ENCODE assay signal across 18 mouse cellular contexts in genomic region chr15:99431967-99432366, GRCm38 (mm10). TPM values are rescaled to one million over a fixed set of nuclear protein-coding genes. Genes with fewer than 3 reads are reported as not detected.
A peak's percentile ranks its signal among the peaks of the same experiment; 100 is the strongest.
DNase-seq lines count a peak whose midpoint lies in the region; ATAC-seq lines count a peak whose summit lies in the region.
"Had no signal": no experiment of that assay in that cellular context is flagged by ENCODE, and none has a peak within 500 bp of the region (broad histone marks: within the 10 kb centered on the region; RNA-seq: fewer than 3 reads in every experiment).

No protein-coding gene starts in this region.

- H3K4me3 ChIP-seq in heart, embryonic 10.5 days = no peak overlapping the region
- H3K4me3 ChIP-seq in heart, embryonic 13.5 days = no peak overlapping the region
- H3K4me3 ChIP-seq: limb, embryonic 12.5 days; neural tube, embryonic 12.5 days had no signal

- 45% methylated on average over 8 of the region's 8 CpGs for WGBS in heart, embryonic 10.5 days
- 40% methylated on average over 8 of the region's 8 CpGs for WGBS in heart, embryonic 13.5 days

- H3K36me3 ChIP-seq in heart, embryonic 10.5 days = peaks cover 62% of the 10 kb centered on the region
- H3K36me3 ChIP-seq in heart, embryonic 13.5 days = peaks cover 58% of the 10 kb centered on the region

- H3K27ac ChIP-seq in heart, embryonic 10.5 days = peak overlapping the region; percentile 65
- H3K27ac ChIP-seq in heart, embryonic 13.5 days (replicated peaks) = peak overlapping the region; percentile 39
- H3K27ac ChIP-seq: limb, embryonic 12.5 days; neural tube, embryonic 12.5 days had no signal

- H3K4me1 ChIP-seq in heart, embryonic 10.5 days = peaks cover 88% of the 10 kb centered on the region
- H3K4me1 ChIP-seq in heart, embryonic 13.5 days = peaks cover 83% of the 10 kb centered on the region

- H3K9ac ChIP-seq in heart, embryonic 13.5 days = peak overlapping the region; percentile 56; the same call in 1 of the 2 replicates
- H3K9ac ChIP-seq: limb, embryonic 12.5 days; neural tube, embryonic 12.5 days had no signal

- H3K27me3 ChIP-seq in heart, embryonic 10.5 days (ENCODE audit: insufficient read depth, poor library complexity, severe bottlenecking) = no peaks in the 10 kb centered on the region
- H3K27me3 ChIP-seq in heart, embryonic 13.5 days (replicated peaks) = no peaks in the 10 kb centered on the region
- H3K27me3 ChIP-seq: CH12.LX; limb, embryonic 12.5 days; neural tube, embryonic 12.5 days had no signal

- no peak overlapping the region for H3K4me2 ChIP-seq in heart, embryonic 13.5 days
- H3K4me2 ChIP-seq: limb, embryonic 12.5 days; neural tube, embryonic 12.5 days had no signal

- no peak for ATAC-seq in heart, embryonic 13.5 days (ENCODE audit: extremely low read depth, insufficient number of reproducible peaks, low FRiP score, low TSS enrichment)
- ATAC-seq: forebrain, embryonic 14.5 days; hindbrain, embryonic 16.5 days; midbrain, embryonic 16.5 days had no signal

- no peak for DNase-seq in heart, embryonic 10.5 days (ENCODE audit: low spot score)
- no peak for DNase-seq in heart, adult 8-10 months (ENCODE audit: low spot score)
- DNase-seq in adipocyte (ENCODE audit: low spot score) = peak; percentile 33
- DNase-seq in kidney, postnatal 14 days = peak; percentile 47
- DNase-seq in layer of hippocampus, adult 11-12 months (ENCODE audit: low spot score) = no peak
- no peak for DNase-seq in lung, postnatal 36 days
- DNase-seq in embryo, embryonic 10 days (ENCODE audit: low spot score) = no peak
- DNase-seq: cerebellum, adult 2 months; gastrocnemius, postnatal 14 days; layer of hippocampus, postnatal 36 days; lung, adult 18-20 months had no signal

- no peaks in the 10 kb centered on the region for H3K9me3 ChIP-seq in heart, embryonic 10.5 days
- H3K9me3 ChIP-seq in heart, embryonic 13.5 days = no peaks in the 10 kb centered on the region
- H3K9me3 ChIP-seq: limb, embryonic 12.5 days; neural tube, embryonic 12.5 days had no signal

RNA-seq across cellular contexts. Expression of gene Nckap5l, which starts 25.6 kb away (rescaled TPM):
- polyA plus RNA-seq in heart, embryonic 10.5 days (2016; fragmentation: Nextera tagmentation; extraction: Ambion mirVana) = 10.7 and 12.8 TPM in 2 replicates
- 1 to 10 TPM; 3.2 to 5.2 (median 4.4) TPM for total RNA-seq in heart, adult 8-10 months (2022)
- 6.8 and 7.7 TPM in 2 replicates for polyA plus RNA-seq in heart, embryonic 13.5 days (2015; fragmentation: Nextera tagmentation; extraction: Ambion mirVana)

RNA-seq across cellular contexts. Expression of gene Tmbim6, which starts 39.3 kb away (rescaled TPM):
- 295 and 308 TPM in 2 replicates for polyA plus RNA-seq in heart, embryonic 10.5 days (2016; fragmentation: Nextera tagmentation; extraction: Ambion mirVana)
- total RNA-seq in heart, adult 8-10 months (2022) = 100 to 1,000 TPM; 230 to 269 (median 248) TPM
- 248 and 251 TPM in 2 replicates for polyA plus RNA-seq in heart, embryonic 13.5 days (2015; fragmentation: Nextera tagmentation; extraction: Ambion mirVana)

RNA-seq across cellular contexts. Expression of gene Bcdin3d, which starts 42.6 kb away (rescaled TPM):
- polyA plus RNA-seq in heart, embryonic 10.5 days (2016; fragmentation: Nextera tagmentation; extraction: Ambion mirVana) = 11.8 and 13.7 TPM in 2 replicates
- total RNA-seq in heart, adult 8-10 months (2022) = 1 to 10 TPM; 3.0 to 3.4 (median 3.3) TPM
- polyA plus RNA-seq in heart, embryonic 13.5 days (2015; fragmentation: Nextera tagmentation; extraction: Ambion mirVana) = 10.5 and 13.7 TPM in 2 replicates

Comparison
In these comparisons a context has a peak if more than half of its experiments do, and no peak if none do; other contexts are left out.
1. DNase-seq: peak in adipocyte (single experiment) and kidney, postnatal 14 days (single experiment); none in heart, embryonic 10.5 days (single experiment), heart, adult 8-10 months (single experiment), layer of hippocampus, adult 11-12 months (single experiment), lung, postnatal 36 days (single experiment) and embryo, embryonic 10 days (single experiment).